In genomic region chr10:39270406-39270805, GRCm38 (mm10) we compare ENCODE assay signal across 17 mouse cellular contexts.
"Had no signal": no experiment of that assay in that cellular context is flagged by ENCODE, and none has a peak within 500 bp of the region (broad histone marks: within the 10 kb centered on the region; RNA-seq: fewer than 3 reads in every experiment).

No protein-coding gene starts in this region.

- H3K27me3 ChIP-seq: liver, embryonic 13.5 days; midbrain, embryonic 13.5 days; neural tube, embryonic 13.5 days had no signal

- H3K4me2 ChIP-seq: liver, embryonic 13.5 days; midbrain, embryonic 13.5 days; neural tube, embryonic 13.5 days had no signal

- H3K4me1 ChIP-seq: liver, embryonic 13.5 days had no signal

- H3K36me3 ChIP-seq: liver, embryonic 13.5 days; midbrain, embryonic 13.5 days; neural tube, embryonic 13.5 days had no signal

- H3K27ac ChIP-seq: kidney, postnatal 0 days; left cerebral cortex, adult 2 months; liver, embryonic 13.5 days; midbrain, embryonic 13.5 days; neural tube, embryonic 13.5 days; stomach, postnatal 0 days had no signal

- H3K4me3 ChIP-seq: left cerebral cortex, adult 2 months; liver, embryonic 13.5 days; midbrain, embryonic 13.5 days; myocyte; neural tube, embryonic 13.5 days had no signal

- ATAC-seq: midbrain, embryonic 13.5 days; midbrain, embryonic 16.5 days had no signal

- DNase-seq: kidney, postnatal 36 days; layer of hippocampus, postnatal 36 days; liver, embryonic 13.5 days; lung, adult 2 months; lung, postnatal 14 days; lung, postnatal 4 days; retina, postnatal 1 day; thymus, adult 2 months; thymus, postnatal 14 days; thymus, postnatal 4 days had no signal

- H3K9ac ChIP-seq: liver, embryonic 13.5 days; midbrain, embryonic 13.5 days; neural tube, embryonic 13.5 days had no signal

- H3K9me3 ChIP-seq: liver, embryonic 13.5 days; midbrain, embryonic 13.5 days; neural tube, embryonic 13.5 days had no signal
